Mouse (Mus musculus) embryonic facial prominence, embryonic 13.5 days (tissue): ENCODE measurements around the gene Bpifb3. TPM values are rescaled to one million over a fixed set of nuclear protein-coding genes. Genes with fewer than 3 reads are reported as not detected.

Experiments
- ATAC-seq: fragments of 200-750 bp; cut with Nextera tagmentation; 2 replicates; pipeline ENCODE4 v1.8.0; 2017; ENCODE audit warnings: low read depth; ENCODE audit not compliant: insufficient number of reproducible peaks, insufficient read depth, low FRiP score, low TSS enrichment
- H3K27ac ChIP-seq: fragments of 300-500 bp; sonication (generic); 2 replicates; pipeline ENCODE4 v1.5.1; 2015; ENCODE audit warnings: moderate library complexity, mild to moderate bottlenecking, inconsistent platforms
- H3K27me3 ChIP-seq: fragments of 300-500 bp; sonication (generic); 2 replicates; pipeline ENCODE4 v1.6.1; 2015; ENCODE audit warnings: mild to moderate bottlenecking, inconsistent platforms
- H3K36me3 ChIP-seq: fragments of 300-500 bp; sonication (generic); 2 replicates; pipeline ENCODE4 v1.6.1; 2015; ENCODE audit warnings: mild to moderate bottlenecking, inconsistent platforms
- H3K4me1 ChIP-seq: fragments of 300-500 bp; sonication (generic); 2 replicates; pipeline ENCODE4 v1.6.1; 2015; ENCODE audit warnings: inconsistent platforms
- H3K4me2 ChIP-seq: fragments of 300-500 bp; sonication (generic); 2 replicates; pipeline ENCODE4 v1.6.1; 2015; ENCODE audit warnings: moderate library complexity, mild to moderate bottlenecking, inconsistent platforms
- H3K4me3 ChIP-seq: fragments of 300-500 bp; sonication (generic); 2 replicates; pipeline ENCODE4 v1.5.1; 2015; ENCODE audit warnings: mild to moderate bottlenecking, inconsistent platforms
- H3K9ac ChIP-seq: fragments of 300-500 bp; sonication (generic); 2 replicates; pipeline ENCODE4 v1.6.1; 2015; ENCODE audit warnings: mild to moderate bottlenecking, inconsistent platforms
- H3K9me3 ChIP-seq: fragments of 300-500 bp; sonication (generic); 2 replicates; pipeline ENCODE4 v1.6.1; 2016; ENCODE audit warnings: inconsistent platforms
- WGBS: fragments of 180-500 bp; shearing (Covaris S2); methylation state at CpG from one replicate; pipeline ENCODE4 v1.1.7; 2015; ENCODE audit warnings: mixed read lengths; 5-methylcytosine and 5-hydroxymethylcytosine counted together
- polyA plus RNA-seq: library from polyadenylated mRNA; unstranded; fragments of >200 nt; fragmentation: Nextera tagmentation; extraction: Ambion mirVana; gene quantifications from 2 replicates; pipeline ENCODE4 v1.2.1, GENCODE M21; 2015

The Bpifb3 gene
- polyA plus RNA-seq, 1 experiment from 2014 or later, result not detected

DNA sequence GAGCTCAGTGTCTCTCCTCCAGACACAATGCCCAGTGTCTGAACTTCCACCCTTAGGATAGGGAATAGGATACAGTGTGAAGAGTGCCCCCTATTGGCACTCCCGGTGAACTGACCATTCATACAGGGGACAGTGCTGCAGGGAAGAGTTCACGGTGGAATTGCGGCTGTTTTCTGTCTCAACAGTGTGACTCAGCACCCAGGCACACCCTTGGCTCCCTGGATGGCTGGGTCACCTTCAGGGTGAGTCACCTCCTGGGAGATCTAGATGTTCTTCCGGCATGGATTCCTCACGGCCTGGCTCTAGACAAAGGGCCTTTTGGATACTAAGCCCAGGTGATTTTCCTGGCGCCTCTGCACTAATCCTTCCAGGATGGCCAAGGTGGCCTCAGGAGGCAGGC, 17.3 kb downstream of the Bpifb3 start:
- no peak for ATAC-seq

GRCm38 (mm10) chr2:153937843-153938242, 19.8 kb downstream of the Bpifb3 start, which contains the start of gene Bpifb4:
TSS of gene Bpifb4 (plus strand) at chr2:153938212.
- Histone ChIP-seq H3K4me1 (no peaks in the 10 kb centered on the region), H3K4me2 (no peak within 1 kb of the TSS), H3K9me3 (no peaks in the 10 kb centered on the region), H3K27me3 (no peaks in the 10 kb centered on the region), H3K27ac (no peak within 1 kb of the TSS), H3K9ac (no peak within 1 kb of the TSS), H3K4me3 (no peak within 1 kb of the TSS), H3K36me3 (no peaks in the 10 kb centered on the region)
- ATAC-seq, result no peak
- 64% methylated on average over 5 of the region's 5 CpGs for WGBS

More for the DNA sequence above, 17.3 kb downstream of the Bpifb3 start:
- Histone ChIP-seq H3K27ac (no peak overlapping the region), H3K4me2 (no peak overlapping the region), H3K4me3 (no peak overlapping the region), H3K9me3 (no peaks in the 10 kb centered on the region), H3K9ac (no peak overlapping the region), H3K4me1 (no peaks in the 10 kb centered on the region), H3K27me3 (no peaks in the 10 kb centered on the region), H3K36me3 (no peaks in the 10 kb centered on the region)
- 88% methylated on average over 6 of the region's 6 CpGs for WGBS

DNA sequence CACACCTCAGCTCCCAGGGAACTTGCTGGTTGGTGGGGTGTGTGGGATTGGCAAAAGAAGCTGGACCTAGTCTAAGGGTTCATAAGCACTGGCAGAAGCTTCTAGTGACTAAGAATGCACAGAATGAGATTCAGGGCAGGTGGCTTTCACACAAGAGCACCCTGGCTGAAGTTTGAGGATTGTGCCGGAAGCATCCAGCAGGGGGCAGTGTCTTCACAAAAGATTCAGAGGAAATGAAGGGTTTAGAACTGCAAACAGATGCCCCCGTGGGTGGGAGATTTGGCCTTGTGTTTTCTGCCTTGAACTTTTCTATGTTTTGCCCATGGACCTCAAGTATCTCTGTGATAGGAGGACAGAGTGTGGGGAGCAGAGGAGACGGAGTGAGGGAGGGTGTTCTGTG, 25.5 kb downstream of the Bpifb3 start:
- H3K36me3 ChIP-seq, result no peaks in the 10 kb centered on the region
- no peak for ATAC-seq
- H3K27ac ChIP-seq, result no peak overlapping the region
- H3K27me3 ChIP-seq, result no peaks in the 10 kb centered on the region
- no peaks in the 10 kb centered on the region for H3K9me3 ChIP-seq
- 40% methylated on average over 3 of the region's 3 CpGs for WGBS
- H3K4me3 ChIP-seq, result no peak overlapping the region
- H3K4me1 ChIP-seq, result no peaks in the 10 kb centered on the region
- H3K9ac ChIP-seq, result no peak overlapping the region
- no peak overlapping the region for H3K4me2 ChIP-seq

GRCm38 (mm10) chr2:153944567-153944966, 26.5 kb downstream of the Bpifb3 start:
- Histone ChIP-seq H3K4me3 (no peak overlapping the region), H3K4me1 (no peaks in the 10 kb centered on the region), H3K36me3 (no peaks in the 10 kb centered on the region), H3K27me3 (no peaks in the 10 kb centered on the region), H3K9me3 (no peaks in the 10 kb centered on the region), H3K4me2 (no peak overlapping the region), H3K27ac (no peak overlapping the region), H3K9ac (no peak overlapping the region)
- no peak for ATAC-seq
- 85% methylated on average over 8 of the region's 8 CpGs for WGBS

GRCm38 (mm10) chr2:153952897-153953296, 34.9 kb downstream of the Bpifb3 start:
- no peak overlapping the region for H3K4me3 ChIP-seq
- 28% methylated on average over 6 of the region's 6 CpGs for WGBS
- no peak overlapping the region for H3K27ac ChIP-seq
- no peaks in the 10 kb centered on the region for H3K27me3 ChIP-seq
- ATAC-seq, result no peak
- no peaks in the 10 kb centered on the region for H3K4me1 ChIP-seq
- H3K9ac ChIP-seq, result no peak overlapping the region
- H3K36me3 ChIP-seq, result no peaks in the 10 kb centered on the region
- no peaks in the 10 kb centered on the region for H3K9me3 ChIP-seq
- no peak overlapping the region for H3K4me2 ChIP-seq

DNA sequence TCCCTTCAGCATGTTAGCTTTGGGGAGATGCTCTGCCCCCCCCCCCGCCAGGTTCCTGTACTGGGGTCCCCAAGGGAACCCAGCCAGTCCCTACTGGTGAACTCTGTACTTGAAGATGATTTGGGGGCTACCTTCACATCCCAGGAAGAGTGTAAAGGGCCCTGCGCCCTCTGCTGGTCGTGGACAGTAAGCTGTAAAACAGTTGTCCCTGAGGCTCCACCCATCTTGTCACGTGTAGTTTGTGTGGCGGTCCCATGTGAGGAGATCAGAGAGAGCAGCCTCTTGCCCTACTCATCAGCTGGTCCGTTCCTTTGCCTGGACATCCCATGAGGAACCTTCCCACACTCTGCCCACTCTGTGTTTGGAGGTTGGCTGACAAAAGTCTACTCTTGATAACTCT, 35.8 kb downstream of the Bpifb3 start:
- Histone ChIP-seq H3K27me3 (no peaks in the 10 kb centered on the region), H3K27ac (no peak overlapping the region), H3K4me1 (no peaks in the 10 kb centered on the region), H3K4me3 (no peak overlapping the region), H3K36me3 (no peaks in the 10 kb centered on the region), H3K9me3 (no peaks in the 10 kb centered on the region), H3K4me2 (peak overlapping the region; percentile 48), H3K9ac (no peak overlapping the region)
- 5% methylated on average over 6 of the region's 6 CpGs for WGBS
- no peak for ATAC-seq

GRCm38 (mm10) chr2:153962821-153963331, 44.8 kb downstream of the Bpifb3 start:
- Histone ChIP-seq H3K4me1 (no peaks in the 10 kb centered on the region), H3K4me2 (no peak overlapping the region), H3K9ac (no peak overlapping the region), H3K27ac (no peak overlapping the region), H3K27me3 (no peaks in the 10 kb centered on the region), H3K9me3 (no peaks in the 10 kb centered on the region), H3K4me3 (no peak overlapping the region), H3K36me3 (no peaks in the 10 kb centered on the region)
- no peak for ATAC-seq
- 72% methylated on average over 4 of the region's 4 CpGs for WGBS

- H3K36me3 ChIP-seq, result no peaks in the 10 kb centered on the region
- H3K4me2 ChIP-seq, result no peak overlapping the region
- no peaks in the 10 kb centered on the region for H3K27me3 ChIP-seq
- H3K4me1 ChIP-seq, result no peaks in the 10 kb centered on the region
- no peak overlapping the region for H3K27ac ChIP-seq
- no peaks in the 10 kb centered on the region for H3K9me3 ChIP-seq
- H3K9ac ChIP-seq, result no peak overlapping the region
- no peak overlapping the region for H3K4me3 ChIP-seq
- 96% methylated on average over 1 of the region's 1 CpGs for WGBS
- no peak for ATAC-seq
Measured at GRCm38 (mm10) chr2:153963334-153963733, 45.3 kb downstream of the Bpifb3 start.

DNA sequence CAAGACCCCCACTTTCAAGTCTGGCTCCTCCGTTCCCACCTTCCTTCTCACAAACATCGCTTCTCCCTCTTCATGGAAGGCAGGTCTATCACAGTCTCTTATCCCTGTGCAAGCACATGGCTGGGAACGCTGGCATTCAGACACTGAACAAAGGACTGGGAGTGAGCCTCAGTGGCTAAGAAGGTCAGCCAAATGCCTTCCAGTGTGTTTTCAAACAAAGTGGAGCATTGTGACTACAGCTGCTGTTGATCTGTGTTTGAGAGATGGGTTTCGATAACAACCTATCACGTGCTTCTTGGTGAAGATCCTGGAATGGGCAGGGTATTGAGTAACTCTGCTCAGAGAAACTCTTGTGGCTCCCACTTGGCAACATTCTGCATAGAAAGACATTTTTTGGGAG, 52.2 kb downstream of the Bpifb3 start:
- ATAC-seq, result no peak
- Histone ChIP-seq H3K27ac (no peak overlapping the region), H3K4me1 (no peaks in the 10 kb centered on the region), H3K9ac (no peak overlapping the region), H3K9me3 (no peaks in the 10 kb centered on the region), H3K4me3 (no peak overlapping the region), H3K36me3 (no peaks in the 10 kb centered on the region), H3K27me3 (no peaks in the 10 kb centered on the region), H3K4me2 (no peak overlapping the region)
- 48% methylated on average over 5 of the region's 5 CpGs for WGBS

GRCm38 (mm10) chr2:153974582-153974981, 56.6 kb downstream of the Bpifb3 start, which contains the start of gene Bpifa6:
TSS of gene Bpifa6 (plus strand) at chr2:153974945.
- Histone ChIP-seq H3K27me3 (no peaks in the 10 kb centered on the region), H3K4me1 (no peaks in the 10 kb centered on the region), H3K4me3 (no peak within 1 kb of the TSS), H3K27ac (no peak within 1 kb of the TSS), H3K4me2 (no peak within 1 kb of the TSS), H3K9ac (no peak within 1 kb of the TSS), H3K9me3 (no peaks in the 10 kb centered on the region), H3K36me3 (no peaks in the 10 kb centered on the region)
- no peak for ATAC-seq
- WGBS, result 55% methylated on average over 5 of the region's 5 CpGs
